Mouse (Mus musculus): ENCODE data around the gene Wdfy3.

GRCm38 (mm10) chr5:101862651-101863050 is 207.1 kb downstream of the Wdfy3 start:
- TF ChIP-seq POLR2A (IDR thresholded peaks at IDR 0.05; ENCODE audit: extremely low read depth, insufficient read depth, low read length) (no peak), CTCF (IDR thresholded peaks at IDR 0.05; ENCODE audit: extremely low read depth, insufficient read depth, low read length) (no peak)
